16 mouse cellular contexts compared by ENCODE assay signal in the genomic region with DNA sequence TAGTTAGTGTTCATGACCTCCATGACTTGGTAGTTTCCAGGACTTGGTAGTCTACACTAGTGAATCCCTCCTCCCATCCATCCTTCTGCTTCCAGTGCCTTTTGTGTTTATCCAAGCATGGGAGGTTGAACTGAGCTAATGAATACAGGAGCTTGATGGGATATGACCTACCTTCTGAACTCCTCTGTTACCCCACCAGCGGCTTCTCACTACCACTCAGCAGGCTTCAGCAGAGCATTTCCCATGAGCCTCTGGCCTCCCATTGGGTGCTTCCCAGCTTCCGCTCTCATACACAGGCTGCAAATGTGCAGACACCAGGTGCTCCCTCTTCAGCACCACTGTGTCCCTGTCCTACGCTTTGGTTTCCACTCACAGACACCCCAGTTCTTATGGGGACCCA. TPM values are rescaled to one million over a fixed set of nuclear protein-coding genes. Genes with fewer than 3 reads are reported as not detected.
"Had no signal": no experiment of that assay in that cellular context is flagged by ENCODE, and none has a peak within 500 bp of the region (broad histone marks: within the 10 kb centered on the region; RNA-seq: fewer than 3 reads in every experiment).

No protein-coding gene starts in this region.

- H3K9ac ChIP-seq: intestine, embryonic 15.5 days; limb, embryonic 12.5 days; liver, embryonic 13.5 days; liver, postnatal 0 days; lung, embryonic 15.5 days had no signal

- H3K9me3 ChIP-seq: intestine, embryonic 15.5 days; limb, embryonic 12.5 days; liver, embryonic 13.5 days; lung, embryonic 15.5 days had no signal

- DNase-seq: kidney, adult 18-20 months; kidney, postnatal 10 days; liver; liver, embryonic 13.5 days; liver, postnatal 0 days; lung, postnatal 14 days; right cerebral cortex, adult 18-20 months; right cerebral cortex, postnatal 25 days; thymus, postnatal 4 days had no signal

- H3K36me3 ChIP-seq: intestine, embryonic 15.5 days; limb, embryonic 12.5 days; liver, embryonic 13.5 days; lung, embryonic 15.5 days had no signal

- ATAC-seq: intestine, embryonic 15.5 days; liver, postnatal 0 days; midbrain, embryonic 16.5 days had no signal

- H3K4me3 ChIP-seq: intestine, embryonic 15.5 days; layer of hippocampus, adult 2 months; limb, embryonic 12.5 days; liver, embryonic 13.5 days; lung, embryonic 15.5 days had no signal

- H3K27ac ChIP-seq: intestine, embryonic 15.5 days; layer of hippocampus, adult 2 months; limb, embryonic 12.5 days; liver, embryonic 13.5 days; lung, embryonic 15.5 days had no signal

- H3K4me2 ChIP-seq: intestine, embryonic 15.5 days; limb, embryonic 12.5 days; liver, embryonic 13.5 days; lung, embryonic 15.5 days; midbrain, embryonic 11.5 days had no signal

- H3K27me3 ChIP-seq: intestine, embryonic 15.5 days; limb, embryonic 12.5 days; liver, embryonic 13.5 days; lung, embryonic 15.5 days had no signal

- H3K4me1 ChIP-seq: intestine, embryonic 15.5 days; limb, embryonic 12.5 days; liver, embryonic 13.5 days; lung, embryonic 15.5 days had no signal

RNA-seq across cellular contexts. Expression of a gene that starts 36.9 kb away (rescaled TPM):
- total RNA-seq: megakaryocyte progenitor cell, adult 5-6 weeks had no signal
- polyA plus RNA-seq: liver, embryonic 13.5 days; liver, postnatal 0 days had no signal
